Mouse (Mus musculus) lung, embryonic 15.5 days (tissue): ENCODE results near the gene Arhgap23. TPM values are rescaled to one million over a fixed set of nuclear protein-coding genes. Genes with fewer than 3 reads are reported as not detected.

Experiments
- ATAC-seq: fragments of 200-750 bp; cut with Nextera tagmentation; 2 replicates; pipeline ENCODE4 v1.8.0; 2017; ENCODE audit warnings: moderate number of reproducible peaks, borderline replicate concordance; ENCODE audit not compliant: low FRiP score, low TSS enrichment; ENCODE audit errors: extremely low read depth
- H3K27ac ChIP-seq: fragments of 300-500 bp; sonication (generic); 2 replicates; pipeline ENCODE4 v1.5.1; 2015; ENCODE audit warnings: moderate library complexity, mild to moderate bottlenecking, inconsistent platforms
- H3K27me3 ChIP-seq: fragments of 300-500 bp; sonication (generic); 2 replicates; pipeline ENCODE4 v1.6.1; 2015; ENCODE audit warnings: inconsistent platforms
- H3K36me3 ChIP-seq: fragments of 300-500 bp; sonication (generic); 2 replicates; pipeline ENCODE4 v1.6.1; 2015; ENCODE audit warnings: inconsistent platforms
- H3K4me1 ChIP-seq: fragments of 300-500 bp; sonication (generic); 2 replicates; pipeline ENCODE4 v1.6.1; 2015; ENCODE audit warnings: inconsistent platforms
- H3K4me2 ChIP-seq: fragments of 300-500 bp; sonication (generic); 2 replicates; pipeline ENCODE4 v1.6.1; 2015; ENCODE audit warnings: inconsistent platforms, mild to moderate bottlenecking, moderate library complexity
- H3K4me3 ChIP-seq: fragments of 300-500 bp; sonication (generic); 2 replicates; pipeline ENCODE4 v1.5.1; 2015; ENCODE audit warnings: mild to moderate bottlenecking, inconsistent platforms
- H3K9ac ChIP-seq: fragments of 300-500 bp; sonication (generic); 2 replicates; pipeline ENCODE4 v1.6.1; 2015; ENCODE audit warnings: inconsistent platforms
- H3K9me3 ChIP-seq: fragments of 300-500 bp; sonication (generic); 2 replicates; pipeline ENCODE4 v1.6.1; 2016; ENCODE audit warnings: inconsistent platforms
- WGBS: fragments of 180-500 bp; shearing (Covaris S2); methylation state at CpG from one replicate; pipeline ENCODE4 v1.1.7; 2015; 5-methylcytosine and 5-hydroxymethylcytosine counted together
- polyA plus RNA-seq: library from polyadenylated mRNA; unstranded; fragments of >200 nt; fragmentation: Nextera tagmentation; extraction: Ambion mirVana; gene quantifications from 2 replicates; pipeline ENCODE4 v1.2.1, GENCODE M21; 2015

Gene Arhgap23
- polyA plus RNA-seq, 1 experiment from 2014 or later, result 7.4 TPM

- Histone ChIP-seq H3K36me3 (no peaks in the 10 kb centered on the region), H3K9ac (no peak overlapping the region), H3K4me2 (peak overlapping the region; percentile 42), H3K27me3 (0 out of 2 replicates have a peak, but pooled peaks cover 4% of the 10 kb centered on the region), H3K4me3 (0 out of 2 replicates have a peak overlapping the region, but pooled peaks have one; percentile 5), H3K9me3 (no peaks in the 10 kb centered on the region), H3K27ac (peak overlapping the region; percentile 81), H3K4me1 (peaks cover 21% of the 10 kb centered on the region)
- WGBS, result 45% methylated on average over 13 of the region's 13 CpGs
- peak; percentile 36; the same call in 1 of the 2 replicates for ATAC-seq
Observed at GRCm38 (mm10) chr11:97511661-97512369, 96.5 kb downstream of the Arhgap23 start.

GRCm38 (mm10) chr11:97512511-97512910 lies 97.2 kb downstream of the Arhgap23 start:
- Histone ChIP-seq H3K9me3 (no peaks in the 10 kb centered on the region), H3K36me3 (no peaks in the 10 kb centered on the region), H3K4me2 (peak overlapping the region; percentile 42; the same call in 1 of the 2 replicates), H3K27ac (peak overlapping the region; percentile 81; the same call in 1 of the 2 replicates), H3K4me1 (peaks cover 21% of the 10 kb centered on the region), H3K27me3 (0 out of 2 replicates have a peak, but pooled peaks cover 4% of the 10 kb centered on the region), H3K9ac (no peak overlapping the region), H3K4me3 (no peak overlapping the region)
- no peak for ATAC-seq
- 70% methylated on average over 6 of the region's 6 CpGs for WGBS

- no peak overlapping the region for H3K4me3 ChIP-seq
- H3K9me3 ChIP-seq, result no peaks in the 10 kb centered on the region
- H3K4me1 ChIP-seq, result peaks cover 21% of the 10 kb centered on the region
- no peaks in the 10 kb centered on the region for H3K36me3 ChIP-seq
- no peak overlapping the region for H3K4me2 ChIP-seq
- 74% methylated on average over 3 of the region's 3 CpGs for WGBS
- H3K27me3 ChIP-seq, result 0 out of 2 replicates have a peak, but pooled peaks cover 4% of the 10 kb centered on the region
- no peak overlapping the region for H3K9ac ChIP-seq
- no peak for ATAC-seq
- H3K27ac ChIP-seq, result no peak overlapping the region
Observed at GRCm38 (mm10) chr11:97513066-97513465, 97.7 kb downstream of the Arhgap23 start.

GRCm38 (mm10) chr11:97520541-97520940 lies 105.2 kb downstream of the Arhgap23 start:
- no peak for ATAC-seq
- H3K36me3 ChIP-seq, result no peaks in the 10 kb centered on the region
- peaks cover 20% of the 10 kb centered on the region for H3K4me1 ChIP-seq
- H3K9ac ChIP-seq, result no peak overlapping the region
- H3K9me3 ChIP-seq, result no peaks in the 10 kb centered on the region
- H3K27ac ChIP-seq, result no peak overlapping the region
- no peaks in the 10 kb centered on the region for H3K27me3 ChIP-seq
- no peak overlapping the region for H3K4me3 ChIP-seq
- no peak overlapping the region for H3K4me2 ChIP-seq
- WGBS, result 89% methylated on average over 7 of the region's 7 CpGs

- Histone ChIP-seq H3K27ac (no peak overlapping the region), H3K27me3 (no peaks in the 10 kb centered on the region), H3K9ac (no peak overlapping the region), H3K4me2 (no peak overlapping the region), H3K36me3 (no peaks in the 10 kb centered on the region), H3K4me3 (no peak overlapping the region), H3K9me3 (no peaks in the 10 kb centered on the region), H3K4me1 (peaks cover 20% of the 10 kb centered on the region)
- no peak for ATAC-seq
- 78% methylated on average over 29 of the region's 29 CpGs for WGBS
Observed at GRCm38 (mm10) chr11:97521741-97522474, 106.6 kb downstream of the Arhgap23 start.

GRCm38 (mm10) chr11:97523107-97523506 lies 107.8 kb downstream of the Arhgap23 start:
- no peak overlapping the region for H3K9ac ChIP-seq
- H3K27ac ChIP-seq, result no peak overlapping the region
- H3K27me3 ChIP-seq, result no peaks in the 10 kb centered on the region
- no peaks in the 10 kb centered on the region for H3K9me3 ChIP-seq
- peaks cover 20% of the 10 kb centered on the region for H3K4me1 ChIP-seq
- H3K4me2 ChIP-seq, result no peak overlapping the region
- H3K4me3 ChIP-seq, result no peak overlapping the region
- ATAC-seq, result no peak
- H3K36me3 ChIP-seq, result no peaks in the 10 kb centered on the region
- 73% methylated on average over 14 of the region's 14 CpGs for WGBS

GRCm38 (mm10) chr11:97523827-97524261 lies 108.5 kb downstream of the Arhgap23 start:
- 0% methylated on average over 1 of the region's 1 CpGs for WGBS

GRCm38 (mm10) chr11:97524306-97524705 lies 109.0 kb downstream of the Arhgap23 start:
- Histone ChIP-seq H3K27ac (no peak overlapping the region), H3K4me1 (peaks cover 20% of the 10 kb centered on the region), H3K27me3 (no peaks in the 10 kb centered on the region), H3K4me2 (no peak overlapping the region), H3K36me3 (no peaks in the 10 kb centered on the region), H3K4me3 (no peak overlapping the region), H3K9ac (no peak overlapping the region), H3K9me3 (no peaks in the 10 kb centered on the region)
- ATAC-seq, result no peak
- 30% methylated on average over 9 of the region's 9 CpGs for WGBS

More at GRCm38 (mm10) chr11:97523827-97524261, 108.5 kb downstream of the Arhgap23 start:
- Histone ChIP-seq H3K4me1 (peaks cover 20% of the 10 kb centered on the region), H3K27ac (no peak overlapping the region), H3K27me3 (no peaks in the 10 kb centered on the region), H3K36me3 (no peaks in the 10 kb centered on the region), H3K4me2 (no peak overlapping the region), H3K4me3 (no peak overlapping the region), H3K9ac (no peak overlapping the region), H3K9me3 (no peaks in the 10 kb centered on the region)
- ATAC-seq, result 0 out of 2 replicates have a peak, but pooled peaks have one; percentile 13

GRCm38 (mm10) chr11:97525313-97525712 lies 110.0 kb downstream of the Arhgap23 start:
- ATAC-seq, result no peak
- H3K36me3 ChIP-seq, result no peaks in the 10 kb centered on the region
- no peak overlapping the region for H3K9ac ChIP-seq
- no peaks in the 10 kb centered on the region; the same call in 1 of the 2 replicates for H3K27me3 ChIP-seq
- WGBS, result 84% methylated on average over 6 of the region's 6 CpGs
- H3K4me1 ChIP-seq, result peaks cover 20% of the 10 kb centered on the region
- no peak overlapping the region for H3K27ac ChIP-seq
- no peak overlapping the region for H3K4me2 ChIP-seq
- no peaks in the 10 kb centered on the region for H3K9me3 ChIP-seq
- H3K4me3 ChIP-seq, result no peak overlapping the region

GRCm38 (mm10) chr11:97528282-97528808 lies 113.0 kb downstream of the Arhgap23 start:
- no peak overlapping the region for H3K4me3 ChIP-seq
- H3K36me3 ChIP-seq, result no peaks in the 10 kb centered on the region
- no peak for ATAC-seq
- 67% methylated on average over 18 of the region's 18 CpGs for WGBS
- peaks cover 26% of the 10 kb centered on the region for H3K27me3 ChIP-seq
- H3K9me3 ChIP-seq, result no peaks in the 10 kb centered on the region
- no peak overlapping the region for H3K9ac ChIP-seq
- H3K4me2 ChIP-seq, result no peak overlapping the region
- H3K4me1 ChIP-seq, result peaks cover 30% of the 10 kb centered on the region
- no peak overlapping the region for H3K27ac ChIP-seq

GRCm38 (mm10) chr11:97530069-97530468 lies 114.7 kb downstream of the Arhgap23 start:
- H3K9me3 ChIP-seq, result no peaks in the 10 kb centered on the region
- no peak for ATAC-seq
- H3K27me3 ChIP-seq, result peaks cover 43% of the 10 kb centered on the region
- H3K27ac ChIP-seq, result no peak overlapping the region
- H3K36me3 ChIP-seq, result no peaks in the 10 kb centered on the region
- 89% methylated on average over 5 of the region's 6 CpGs for WGBS
- H3K4me3 ChIP-seq, result no peak overlapping the region
- H3K4me1 ChIP-seq, result peaks cover 27% of the 10 kb centered on the region
- H3K4me2 ChIP-seq, result no peak overlapping the region
- H3K9ac ChIP-seq, result no peak overlapping the region

GRCm38 (mm10) chr11:97530961-97531360 lies 115.6 kb downstream of the Arhgap23 start:
- H3K4me2 ChIP-seq, result no peak overlapping the region
- WGBS, result 51% methylated on average over 5 of the region's 5 CpGs
- peaks cover 28% of the 10 kb centered on the region for H3K4me1 ChIP-seq
- ATAC-seq, result no peak
- H3K9ac ChIP-seq, result no peak overlapping the region
- no peaks in the 10 kb centered on the region for H3K36me3 ChIP-seq
- H3K27ac ChIP-seq, result no peak overlapping the region
- H3K9me3 ChIP-seq, result no peaks in the 10 kb centered on the region
- H3K27me3 ChIP-seq, result peaks cover 52% of the 10 kb centered on the region
- H3K4me3 ChIP-seq, result no peak overlapping the region
